ENCODE assay signal across 13 mouse cellular contexts in genomic region chr12:5807996-5808886, GRCm38 (mm10).
DNase-seq lines count a peak whose midpoint lies in the region; ATAC-seq and TF ChIP-seq lines count a peak whose summit lies in the region.
"Had no signal": no experiment of that assay in that cellular context is flagged by ENCODE, and none has a peak within 500 bp of the region (broad histone marks: within the 10 kb centered on the region; RNA-seq: fewer than 3 reads in every experiment).

No protein-coding gene starts in this region.

- H3K4me3 ChIP-seq in forebrain, embryonic 12.5 days (replicated peaks): no peak overlapping the region
- no peak overlapping the region for H3K4me3 ChIP-seq in forebrain, postnatal 0 days (ENCODE audit: low read depth, low read length)
- no peak overlapping the region for H3K4me3 ChIP-seq in kidney, embryonic 16.5 days (ENCODE audit: low read length)
- no peak overlapping the region for H3K4me3 ChIP-seq in embryonic facial prominence, embryonic 10.5 days
- H3K4me3 ChIP-seq in midbrain, embryonic 14.5 days (replicated peaks; ENCODE audit: low read depth, low read length): no peak overlapping the region
- H3K4me3 ChIP-seq in liver, embryonic 12.5 days: no peak overlapping the region
- H3K4me3 ChIP-seq: heart, adult 2 months had no signal

- 16% methylated on average over 18 of the region's 18 CpGs for WGBS in forebrain, embryonic 12.5 days
- 19% methylated on average over 18 of the region's 18 CpGs for WGBS in forebrain, postnatal 0 days
- 34% methylated on average over 18 of the region's 18 CpGs for WGBS in kidney, embryonic 16.5 days
- WGBS in embryonic facial prominence, embryonic 10.5 days: 17% methylated on average over 18 of the region's 18 CpGs
- WGBS in midbrain, embryonic 14.5 days: 14% methylated on average over 18 of the region's 18 CpGs
- 30% methylated on average over 18 of the region's 18 CpGs for WGBS in liver, embryonic 12.5 days (ENCODE audit: insufficient replicate concordance)

- no peaks in the 10 kb centered on the region for H3K9me3 ChIP-seq in forebrain, embryonic 12.5 days
- no peaks in the 10 kb centered on the region for H3K9me3 ChIP-seq in forebrain, postnatal 0 days (ENCODE audit: low read length)
- H3K9me3 ChIP-seq in kidney, embryonic 16.5 days (ENCODE audit: low read length): no peaks in the 10 kb centered on the region
- no peaks in the 10 kb centered on the region for H3K9me3 ChIP-seq in embryonic facial prominence, embryonic 10.5 days
- no peaks in the 10 kb centered on the region for H3K9me3 ChIP-seq in midbrain, embryonic 14.5 days (ENCODE audit: control insufficient read depth, low read length)
- no peaks in the 10 kb centered on the region for H3K9me3 ChIP-seq in liver, embryonic 12.5 days (replicated peaks)

- ATAC-seq in forebrain, embryonic 12.5 days (ENCODE audit: low FRiP score): peak; percentile 41; the same call in 1 of the 2 replicates
- ATAC-seq in forebrain, postnatal 0 days: no peak
- 0 out of 2 replicates have a peak, but pooled peaks have one; percentile 23 for ATAC-seq in kidney, embryonic 16.5 days (ENCODE audit: low FRiP score, low TSS enrichment)
- ATAC-seq in midbrain, embryonic 14.5 days (ENCODE audit: low FRiP score, low TSS enrichment): peak; percentile 60
- ATAC-seq in liver, embryonic 12.5 days: no peak

- TF ChIP-seq CTCF in forebrain, postnatal 0 days (IDR thresholded peaks at IDR 0.05; ENCODE audit: low read depth): no peak

- DNase-seq in forebrain, postnatal 0 days: no peak
- no peak for DNase-seq in kidney, postnatal 36 days
- peak; percentile 13 for DNase-seq in embryonic facial prominence, embryonic 10.5 days (ENCODE audit: low spot score)
- DNase-seq in midbrain, embryonic 14.5 days: peak; percentile 51
- DNase-seq in liver: no peak
- DNase-seq: adrenal gland, postnatal 14 days; cerebellum, adult 11-12 months; heart, adult 2 months; lung, adult 2 months; thymus, postnatal 25 days had no signal

- H3K4me1 ChIP-seq in forebrain, embryonic 12.5 days: peaks cover 10% of the 10 kb centered on the region
- no peaks in the 10 kb centered on the region for H3K4me1 ChIP-seq in forebrain, postnatal 0 days (ENCODE audit: insufficient read depth)
- peaks cover 13% of the 10 kb centered on the region for H3K4me1 ChIP-seq in kidney, embryonic 16.5 days (ENCODE audit: insufficient read depth, low read length)
- peaks cover 18% of the 10 kb centered on the region for H3K4me1 ChIP-seq in embryonic facial prominence, embryonic 10.5 days
- H3K4me1 ChIP-seq in midbrain, embryonic 14.5 days (ENCODE audit: control insufficient read depth, insufficient read depth, low read length): peaks cover 7% of the 10 kb centered on the region; the same call in 1 of the 2 replicates
- no peaks in the 10 kb centered on the region for H3K4me1 ChIP-seq in liver, embryonic 12.5 days

- no peak overlapping the region for H3K4me2 ChIP-seq in forebrain, embryonic 12.5 days
- no peak overlapping the region for H3K4me2 ChIP-seq in forebrain, postnatal 0 days (ENCODE audit: low read depth)
- no peak overlapping the region for H3K4me2 ChIP-seq in kidney, embryonic 16.5 days (replicated peaks; ENCODE audit: low read depth, low read length)
- peak overlapping the region; percentile 24; the same call in 1 of the 2 replicates for H3K4me2 ChIP-seq in midbrain, embryonic 14.5 days (ENCODE audit: low read length)
- no peak overlapping the region for H3K4me2 ChIP-seq in liver, embryonic 12.5 days

- no peaks in the 10 kb centered on the region for H3K27me3 ChIP-seq in forebrain, embryonic 12.5 days
- no peaks in the 10 kb centered on the region for H3K27me3 ChIP-seq in forebrain, postnatal 0 days (ENCODE audit: insufficient read depth, low read length)
- no peaks in the 10 kb centered on the region for H3K27me3 ChIP-seq in kidney, embryonic 16.5 days (ENCODE audit: insufficient read depth, low read length)
- H3K27me3 ChIP-seq in embryonic facial prominence, embryonic 10.5 days (replicated peaks; ENCODE audit: low read depth, poor library complexity, severe bottlenecking): 0 out of 2 replicates have a peak, but pooled peaks cover 3% of the 10 kb centered on the region
- no peaks in the 10 kb centered on the region for H3K27me3 ChIP-seq in midbrain, embryonic 14.5 days (ENCODE audit: control insufficient read depth, insufficient read depth, low read length)
- H3K27me3 ChIP-seq in liver, embryonic 12.5 days (replicated peaks): no peaks in the 10 kb centered on the region

- H3K9ac ChIP-seq in forebrain, embryonic 12.5 days: no peak overlapping the region
- no peak overlapping the region for H3K9ac ChIP-seq in forebrain, postnatal 0 days
- H3K9ac ChIP-seq in kidney, embryonic 16.5 days (replicated peaks; ENCODE audit: low read length): no peak overlapping the region
- no peak overlapping the region for H3K9ac ChIP-seq in midbrain, embryonic 14.5 days (replicated peaks; ENCODE audit: low read length)
- no peak overlapping the region for H3K9ac ChIP-seq in liver, embryonic 12.5 days

- no peak overlapping the region for H3K27ac ChIP-seq in forebrain, embryonic 12.5 days
- H3K27ac ChIP-seq in forebrain, postnatal 0 days (ENCODE audit: low read depth, low read length): no peak overlapping the region
- H3K27ac ChIP-seq in kidney, embryonic 16.5 days (ENCODE audit: low read length): no peak overlapping the region
- peak overlapping the region; percentile 44; the same call in 1 of the 2 replicates for H3K27ac ChIP-seq in embryonic facial prominence, embryonic 10.5 days (replicated peaks)
- no peak overlapping the region for H3K27ac ChIP-seq in midbrain, embryonic 14.5 days (replicated peaks; ENCODE audit: low read depth, low read length)
- H3K27ac ChIP-seq in liver, embryonic 12.5 days: no peak overlapping the region
- H3K27ac ChIP-seq: heart, adult 2 months had no signal

- H3K36me3 ChIP-seq in forebrain, embryonic 12.5 days (replicated peaks): no peaks in the 10 kb centered on the region
- no peaks in the 10 kb centered on the region for H3K36me3 ChIP-seq in forebrain, postnatal 0 days (ENCODE audit: insufficient read depth)
- H3K36me3 ChIP-seq in kidney, embryonic 16.5 days (ENCODE audit: insufficient read depth, low read length): no peaks in the 10 kb centered on the region
- no peaks in the 10 kb centered on the region for H3K36me3 ChIP-seq in embryonic facial prominence, embryonic 10.5 days (replicated peaks)
- H3K36me3 ChIP-seq in midbrain, embryonic 14.5 days (ENCODE audit: control insufficient read depth, insufficient read depth, low read length): no peaks in the 10 kb centered on the region
- H3K36me3 ChIP-seq in liver, embryonic 12.5 days: no peaks in the 10 kb centered on the region

Comparison
In these comparisons a context has a peak if more than half of its experiments do, and no peak if none do; other contexts are left out.
1. ATAC-seq: peak in forebrain, embryonic 12.5 days (single experiment), kidney, embryonic 16.5 days (single experiment) and midbrain, embryonic 14.5 days (single experiment); none in forebrain, postnatal 0 days (single experiment) and liver, embryonic 12.5 days (single experiment).
2. DNase-seq: peak in embryonic facial prominence, embryonic 10.5 days (single experiment) and midbrain, embryonic 14.5 days (single experiment); none in forebrain, postnatal 0 days (single experiment), kidney, postnatal 36 days (0 of 2) and liver (single experiment).